8 mouse cellular contexts compared by ENCODE assay signal in genomic region chr7:144583619-144584018, GRCm38 (mm10). TPM values are rescaled to one million over a fixed set of nuclear protein-coding genes. Genes with fewer than 3 reads are reported as not detected.
DNase-seq lines count a peak whose midpoint lies in the region; ATAC-seq lines count a peak whose summit lies in the region.

No protein-coding gene starts in this region.

- peaks cover 23% of the 10 kb centered on the region for H3K36me3 ChIP-seq in kidney, embryonic 15.5 days
- no peaks in the 10 kb centered on the region; the same call in 1 of the 2 replicates for H3K36me3 ChIP-seq in splenic B cell, adult 2 months (ENCODE audit: control insufficient read depth, insufficient read depth, low read length, poor library complexity, severe bottlenecking)

- H3K27ac ChIP-seq in kidney, embryonic 15.5 days = no peak overlapping the region

- peak; percentile 39 for DNase-seq in gastrocnemius, adult 18-20 months (ENCODE audit: low spot score)
- no peak for DNase-seq in gastrocnemius, postnatal 25 days
- peak; percentile 16 for DNase-seq in ovary, postnatal 14 days (ENCODE audit: low spot score)
- DNase-seq in ovary, adult 18-20 months (ENCODE audit: low spot score) = no peak
- peak; percentile 40 for DNase-seq in c-Kit-positive CD71-positive TER-119-negative erythroid progenitor cells, embryonic 14.5 days (ENCODE audit: low read depth)
- peak; percentile 45 to 59 for DNase-seq in lung, postnatal 4 days
- DNase-seq in splenic B cell, adult 2 months (ENCODE audit: low read depth, low spot score) = peak; percentile 81

- WGBS in kidney, embryonic 15.5 days = 3% methylated on average over 4 of the region's 4 CpGs

- no peak for ATAC-seq in kidney, embryonic 15.5 days (replicated peaks; ENCODE audit: low FRiP score)

- H3K9me3 ChIP-seq in kidney, embryonic 15.5 days (replicated peaks) = no peaks in the 10 kb centered on the region

- H3K27me3 ChIP-seq in kidney, embryonic 15.5 days = 0 out of 2 replicates have a peak, but pooled peaks cover 4% of the 10 kb centered on the region
- no peaks in the 10 kb centered on the region for H3K27me3 ChIP-seq in splenic B cell, adult 2 months (ENCODE audit: control insufficient read depth, insufficient read depth, low read length, poor library complexity, severe bottlenecking)

- H3K4me1 ChIP-seq in kidney, embryonic 15.5 days = peaks cover 21% of the 10 kb centered on the region

- no peak overlapping the region for H3K9ac ChIP-seq in kidney, embryonic 15.5 days

- H3K4me3 ChIP-seq in kidney, embryonic 15.5 days (replicated peaks) = no peak overlapping the region

- H3K4me2 ChIP-seq in kidney, embryonic 15.5 days = peak overlapping the region; percentile 74; the same call in 1 of the 2 replicates

RNA-seq across cellular contexts. Expression of gene Fadd, which starts 1.4 kb away (rescaled TPM):
- 1 to 10 TPM; 2.1 to 2.3 TPM for total RNA-seq in gastrocnemius, adult 18-20 months (2021)
- 1 to 10 TPM; 1.9 to 2.5 TPM for total RNA-seq in gastrocnemius, postnatal 25 days (2021)
- polyA plus RNA-seq in kidney, embryonic 15.5 days (2015; fragmentation: Nextera tagmentation; extraction: Ambion mirVana) = 12.7 and 13.7 TPM in 2 replicates

RNA-seq across cellular contexts. Expression of gene Ppfia1, which starts 30.1 kb away (rescaled TPM):
- total RNA-seq in gastrocnemius, adult 18-20 months (2021) = 10 to 100 TPM; 24.7 to 25.8 TPM
- 10 to 100 TPM; 22.6 to 29.2 TPM for total RNA-seq in gastrocnemius, postnatal 25 days (2021)
- 39.2 and 42.1 TPM in 2 replicates for polyA plus RNA-seq in kidney, embryonic 15.5 days (2015; fragmentation: Nextera tagmentation; extraction: Ambion mirVana)

Comparison
In these comparisons a context has a peak if more than half of its experiments do, and no peak if none do; other contexts are left out.
1. DNase-seq: peak in gastrocnemius, adult 18-20 months (single experiment), ovary, postnatal 14 days (single experiment), c-Kit-positive CD71-positive TER-119-negative erythroid progenitor cells, embryonic 14.5 days (single experiment), lung, postnatal 4 days (2 of 2) and splenic B cell, adult 2 months (single experiment); none in gastrocnemius, postnatal 25 days (single experiment) and ovary, adult 18-20 months (single experiment).